Mouse (Mus musculus): Measurements from ENCODE around the gene Cyp2d9.

DNA sequence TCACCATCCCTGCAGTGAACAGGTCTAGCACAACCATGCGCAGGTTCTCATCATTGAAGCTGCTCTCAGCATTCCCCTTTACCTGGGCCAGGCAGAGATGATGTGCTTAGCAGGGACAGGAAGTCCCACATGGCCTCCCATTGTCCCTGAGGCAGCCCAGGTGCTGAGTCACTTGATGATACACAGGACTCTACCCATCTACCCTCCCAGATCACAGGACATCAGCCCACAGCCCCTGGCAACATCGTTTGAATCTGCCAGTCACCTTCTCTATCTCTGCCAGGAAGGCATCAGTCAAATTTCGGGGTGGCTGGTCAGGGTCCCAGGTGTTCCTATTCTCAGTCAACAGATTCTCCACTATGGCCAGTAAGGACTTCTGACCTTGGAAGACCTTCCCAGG, 29.1 kb upstream of the Cyp2d9 start:
- TF ChIP-seq EP300 (IDR thresholded peaks at IDR 0.05; ENCODE audit: insufficient read depth, low read depth, low read length), result no peak
- TF ChIP-seq CTCF (IDR thresholded peaks at IDR 0.05; ENCODE audit: low read depth, low read length), result no peak
